Mouse (Mus musculus) spleen, postnatal 4 days (tissue): ENCODE results near the gene Med15.
"Not testable (repeated sequence)": the region's sequence is repeated elsewhere in the genome, so short reads cannot be mapped to it uniquely, and the experiment has no call there.

Experiments
- DNase-seq, 2 experiments: peaks; one replicate each; pipeline ENCODE4 v3.0.0; 2022; ENCODE audit warnings: low spot score in 2 of 2

Gene Med15

GRCm38 (mm10) chr16:17732841-17733340 is at the start of gene Med15:
TSS of gene Med15 (minus strand) at chr16:17732891.
- DNase-seq = no peak

- no peak for DNase-seq
These were observed 47.0 kb upstream of the Med15 start for GRCm38 (mm10) chr16:17779692-17780091.

- no peak for DNase-seq
These were observed 45.5 kb upstream of the Med15 start for GRCm38 (mm10) chr16:17778223-17778622.

GRCm38 (mm10) chr16:17776828-17777227 is 44.1 kb upstream of the Med15 start:
- peak; percentile 24 to 73 for DNase-seq

GRCm38 (mm10) chr16:17771117-17771865 is 38.6 kb upstream of the Med15 start:
- DNase-seq = no peak

- DNase-seq = no peak
These were observed 36.1 kb upstream of the Med15 start for GRCm38 (mm10) chr16:17768834-17769233.

GRCm38 (mm10) chr16:17764108-17764511 is 31.4 kb upstream of the Med15 start:
- no peak for DNase-seq

GRCm38 (mm10) chr16:17761074-17761473 is 28.4 kb upstream of the Med15 start:
- DNase-seq = no peak

GRCm38 (mm10) chr16:17760657-17761056 is 28.0 kb upstream of the Med15 start:
- peak; percentile 48 to 76 for DNase-seq

- DNase-seq = peak; percentile 26 to 75
These were observed 27.2 kb upstream of the Med15 start for GRCm38 (mm10) chr16:17759813-17760321.

GRCm38 (mm10) chr16:17759344-17759773 is 26.7 kb upstream of the Med15 start, which contains the start of gene Klhl22:
TSS of gene Klhl22 (plus strand) at chr16:17759618.
- DNase-seq = peak; percentile 83 to 92

- no peak for DNase-seq
These were observed 26.2 kb upstream of the Med15 start for GRCm38 (mm10) chr16:17758902-17759301.

GRCm38 (mm10) chr16:17757756-17758155 is 25.1 kb upstream of the Med15 start:
- DNase-seq = no peak

GRCm38 (mm10) chr16:17753686-17754085 is 21.0 kb upstream of the Med15 start:
- DNase-seq = no peak

GRCm38 (mm10) chr16:17753001-17753400 is 20.3 kb upstream of the Med15 start:
- DNase-seq = no peak

GRCm38 (mm10) chr16:17745067-17745466 is 12.4 kb upstream of the Med15 start:
- DNase-seq = no peak

- DNase-seq = no peak
These were observed 11.8 kb upstream of the Med15 start for GRCm38 (mm10) chr16:17744536-17744935.

- DNase-seq = no peak
These were observed 10.6 kb upstream of the Med15 start for GRCm38 (mm10) chr16:17743279-17743678.

- no peak for DNase-seq
These were observed 10.1 kb upstream of the Med15 start for GRCm38 (mm10) chr16:17742810-17743209.

GRCm38 (mm10) chr16:17740080-17740479 is 7.4 kb upstream of the Med15 start:
- no peak for DNase-seq

GRCm38 (mm10) chr16:17736156-17736555 is 3.5 kb upstream of the Med15 start:
- no peak for DNase-seq

- not testable (repeated sequence) for DNase-seq
These were observed 2.2 kb upstream of the Med15 start for GRCm38 (mm10) chr16:17734872-17735271.

GRCm38 (mm10) chr16:17733646-17734045 is 955 bp upstream of the Med15 start:
- no peak for DNase-seq
